Mouse (Mus musculus) ES-E14 (cell line): ENCODE results near the gene Baiap2.

Experiments used
- CHD2 ChIP-seq: IDR thresholded peaks from 2 replicates; pipeline ENCODE4 v1.6.1; 2014; ENCODE audit warnings: mild to moderate bottlenecking, low read depth, low read length, inconsistent platforms
- MAFK ChIP-seq: IDR thresholded peaks from 2 replicates; pipeline ENCODE4 v1.6.1; 2014; ENCODE audit warnings: mild to moderate bottlenecking, low read depth, low read length, inconsistent platforms; ENCODE audit not compliant: insufficient read depth

GRCm38 (mm10) chr11:119916834-119917469, 25.6 kb upstream of the Baiap2 start:
- TF ChIP-seq CHD2 (no peak), MAFK (no peak)
